Mouse (Mus musculus): Measurements from ENCODE around the gene Tmem159. TPM values are rescaled to one million over a fixed set of nuclear protein-coding genes. Genes with fewer than 3 reads are reported as not detected.
A peak's percentile ranks its signal among the peaks of the same experiment; 100 is the strongest.

Tmem159 gene
- polyA plus RNA-seq, 2 experiments, result 11.7 to 22.0 TPM

DNA sequence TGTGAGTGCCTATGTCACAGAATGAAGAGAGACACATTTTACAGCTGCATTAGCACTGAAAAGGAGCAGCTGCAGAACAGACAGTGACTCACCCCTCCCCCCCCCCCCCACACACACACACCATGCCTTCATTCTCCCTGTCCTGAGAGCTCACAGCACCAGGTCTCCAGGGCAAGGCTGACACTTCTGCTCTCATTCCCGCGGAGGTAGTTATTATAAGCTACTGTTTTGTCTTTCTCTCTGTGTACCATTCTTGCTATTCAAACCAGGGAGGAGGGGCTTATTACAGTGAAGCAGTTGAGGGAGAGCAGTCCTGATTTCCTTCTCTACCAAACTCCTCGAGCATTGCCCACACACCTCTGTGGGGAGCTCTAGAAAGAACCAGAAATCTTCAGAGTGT, 33.0 kb upstream of the Tmem159 start:
- no peak for TF ChIP-seq POLR2A (IDR thresholded peaks at IDR 0.05; ENCODE audit: borderline replicate concordance, extremely low read depth, insufficient read depth, insufficient read length)
- Histone ChIP-seq H3K4me2 (replicated peaks; ENCODE audit: low read depth, low read length, severe bottlenecking) (no peak overlapping the region), H3K4me1 (ENCODE audit: control insufficient read depth, insufficient read depth, low read length) (no peaks in the 10 kb centered on the region), H3K4me3 (replicated peaks; ENCODE audit: low read length) (no peak overlapping the region), H3K9me3 (ENCODE audit: control insufficient read depth, low read length) (no peaks in the 10 kb centered on the region), H3K27ac (replicated peaks; ENCODE audit: low read depth, low read length) (no peak overlapping the region), H3K9ac (ENCODE audit: low read depth, low read length, severe bottlenecking) (no peak overlapping the region), H3K27me3 (ENCODE audit: control insufficient read depth, insufficient read depth, low read length) (no peaks in the 10 kb centered on the region), H3K36me3 (ENCODE audit: control insufficient read depth, insufficient read depth, low read length) (no peaks in the 10 kb centered on the region)
- ATAC-seq (ENCODE audit: low FRiP score, low read depth), result 0 out of 2 replicates have a peak, but pooled peaks have one; percentile 41
- DNase-seq (ENCODE audit: low spot score), result no peak
- WGBS, result 40% methylated on average over 3 of the region's 3 CpGs

GRCm38 (mm10) chr7:120080177-120080576, 22.0 kb upstream of the Tmem159 start:
- no peak for ATAC-seq (ENCODE audit: low FRiP score, low read depth)
- 54% methylated on average over 3 of the region's 3 CpGs for WGBS
- TF ChIP-seq POLR2A (IDR thresholded peaks at IDR 0.05; ENCODE audit: borderline replicate concordance, extremely low read depth, insufficient read depth, insufficient read length), result no peak
- Histone ChIP-seq H3K4me1 (ENCODE audit: control insufficient read depth, insufficient read depth, low read length) (no peaks in the 10 kb centered on the region), H3K36me3 (ENCODE audit: control insufficient read depth, insufficient read depth, low read length) (no peaks in the 10 kb centered on the region), H3K27me3 (ENCODE audit: control insufficient read depth, insufficient read depth, low read length) (no peaks in the 10 kb centered on the region), H3K27ac (replicated peaks; ENCODE audit: low read depth, low read length) (no peak overlapping the region), H3K9ac (ENCODE audit: low read depth, low read length, severe bottlenecking) (no peak overlapping the region), H3K9me3 (ENCODE audit: control insufficient read depth, low read length) (no peaks in the 10 kb centered on the region), H3K4me3 (replicated peaks; ENCODE audit: low read length) (no peak overlapping the region), H3K4me2 (replicated peaks; ENCODE audit: low read depth, low read length, severe bottlenecking) (no peak overlapping the region)
- DNase-seq (ENCODE audit: low spot score), result no peak

- TF ChIP-seq POLR2A (IDR thresholded peaks at IDR 0.05; ENCODE audit: borderline replicate concordance, extremely low read depth, insufficient read depth, insufficient read length), result no peak
- no peaks in the 10 kb centered on the region for H3K36me3 ChIP-seq (ENCODE audit: control insufficient read depth, insufficient read depth, low read length)
- H3K27ac ChIP-seq (replicated peaks; ENCODE audit: low read depth, low read length), result no peak overlapping the region
- no peaks in the 10 kb centered on the region; the same call in 1 of the 2 replicates for H3K4me1 ChIP-seq (ENCODE audit: control insufficient read depth, insufficient read depth, low read length)
- H3K9ac ChIP-seq (ENCODE audit: low read depth, low read length, severe bottlenecking), result no peak overlapping the region
- no peaks in the 10 kb centered on the region for H3K9me3 ChIP-seq (ENCODE audit: control insufficient read depth, low read length)
- no peak overlapping the region for H3K4me2 ChIP-seq (replicated peaks; ENCODE audit: low read depth, low read length, severe bottlenecking)
- no peaks in the 10 kb centered on the region for H3K27me3 ChIP-seq (ENCODE audit: control insufficient read depth, insufficient read depth, low read length)
- WGBS, result 23% methylated on average over 5 of the region's 5 CpGs
- ATAC-seq (ENCODE audit: low FRiP score, low read depth) (no peak), DNase-seq (ENCODE audit: low spot score) (no peak)
- no peak overlapping the region for H3K4me3 ChIP-seq (replicated peaks; ENCODE audit: low read length)
Measured at GRCm38 (mm10) chr7:120093033-120093432, 9.1 kb upstream of the Tmem159 start.

DNA sequence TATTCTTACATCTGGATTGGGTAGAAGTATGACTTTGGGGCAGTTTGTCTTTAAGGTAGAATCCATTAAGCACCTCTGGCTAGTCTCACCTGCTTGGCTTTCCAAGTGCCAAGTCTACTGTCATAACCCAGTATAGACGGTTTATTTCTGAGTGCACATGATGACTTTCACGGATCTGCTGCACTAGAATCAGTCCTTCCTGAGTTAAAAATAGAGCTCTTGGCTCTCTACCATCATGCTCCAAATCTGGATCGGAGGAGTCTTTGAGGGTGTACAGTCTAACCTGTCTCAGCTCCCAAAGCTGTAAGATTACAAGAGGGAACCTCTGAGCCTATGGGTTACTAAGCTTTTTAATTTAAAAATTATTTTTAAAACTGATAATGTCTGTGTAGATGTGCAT, 7.9 kb upstream of the Tmem159 start:
- no peak for ATAC-seq (ENCODE audit: low FRiP score, low read depth)
- 87% methylated on average over 3 of the region's 3 CpGs for WGBS
- H3K9ac ChIP-seq (ENCODE audit: low read depth, low read length, severe bottlenecking), result no peak overlapping the region
- no peaks in the 10 kb centered on the region; the same call in 1 of the 2 replicates for H3K4me1 ChIP-seq (ENCODE audit: control insufficient read depth, insufficient read depth, low read length)
- no peak for DNase-seq (ENCODE audit: low spot score)
- no peaks in the 10 kb centered on the region for H3K36me3 ChIP-seq (ENCODE audit: control insufficient read depth, insufficient read depth, low read length)
- no peak overlapping the region for H3K4me3 ChIP-seq (replicated peaks; ENCODE audit: low read length)
- no peak for TF ChIP-seq POLR2A (IDR thresholded peaks at IDR 0.05; ENCODE audit: borderline replicate concordance, extremely low read depth, insufficient read depth, insufficient read length)
- no peaks in the 10 kb centered on the region for H3K27me3 ChIP-seq (ENCODE audit: control insufficient read depth, insufficient read depth, low read length)
- H3K9me3 ChIP-seq (ENCODE audit: control insufficient read depth, low read length), result no peaks in the 10 kb centered on the region
- no peak overlapping the region for H3K27ac ChIP-seq (replicated peaks; ENCODE audit: low read depth, low read length)
- H3K4me2 ChIP-seq (replicated peaks; ENCODE audit: low read depth, low read length, severe bottlenecking), result no peak overlapping the region

DNA sequence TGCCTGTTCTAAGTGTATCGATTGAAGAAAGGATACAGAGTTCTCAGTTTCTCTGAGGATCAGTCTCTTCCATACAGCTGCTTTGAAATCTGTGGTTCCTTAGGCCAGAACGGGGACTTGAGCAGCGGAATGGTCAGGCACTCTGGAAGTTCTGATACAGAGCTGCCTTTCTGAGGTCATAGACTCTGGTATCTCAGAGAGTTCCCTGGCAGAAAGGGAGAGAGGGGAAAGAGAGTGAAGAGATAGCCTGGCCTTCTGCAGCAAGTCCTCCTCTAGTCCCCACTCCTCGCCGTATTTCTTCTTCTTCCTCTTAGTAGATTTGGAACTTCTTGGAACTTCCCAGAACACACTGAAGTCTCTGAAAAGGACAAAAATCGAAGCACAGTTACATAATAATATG, 7.0 kb upstream of the Tmem159 start, which contains the start of gene Dnah3:
Gene Dnah3, minus strand, starts transcription at position 101 of the 400 bp plus-strand sequence.
- Histone ChIP-seq H3K4me3 (replicated peaks; ENCODE audit: low read length) (no peak within 1 kb of the TSS), H3K4me2 (replicated peaks; ENCODE audit: low read depth, low read length, severe bottlenecking) (no peak within 1 kb of the TSS), H3K27me3 (ENCODE audit: control insufficient read depth, insufficient read depth, low read length) (no peaks in the 10 kb centered on the region), H3K27ac (replicated peaks; ENCODE audit: low read depth, low read length) (no peak within 1 kb of the TSS), H3K36me3 (ENCODE audit: control insufficient read depth, insufficient read depth, low read length) (no peaks in the 10 kb centered on the region), H3K9me3 (ENCODE audit: control insufficient read depth, low read length) (no peaks in the 10 kb centered on the region), H3K4me1 (ENCODE audit: control insufficient read depth, insufficient read depth, low read length) (no peaks in the 10 kb centered on the region; the same call in 1 of the 2 replicates), H3K9ac (ENCODE audit: low read depth, low read length, severe bottlenecking) (no peak within 1 kb of the TSS)
- ATAC-seq (ENCODE audit: low FRiP score, low read depth), result no peak
- 82% methylated on average over 6 of the region's 6 CpGs for WGBS
- no peak for TF ChIP-seq POLR2A (IDR thresholded peaks at IDR 0.05; ENCODE audit: borderline replicate concordance, extremely low read depth, insufficient read depth, insufficient read length)
- no peak for DNase-seq (ENCODE audit: low spot score)

- no peak overlapping the region for H3K4me3 ChIP-seq (replicated peaks; ENCODE audit: low read length)
- no peak overlapping the region for H3K27ac ChIP-seq (replicated peaks; ENCODE audit: low read depth, low read length)
- DNase-seq (ENCODE audit: low spot score) (peak; percentile 64), ATAC-seq (ENCODE audit: low FRiP score, low read depth) (0 out of 2 replicates have a peak, but pooled peaks have one; percentile 27)
- no peaks in the 10 kb centered on the region for H3K9me3 ChIP-seq (ENCODE audit: control insufficient read depth, low read length)
- no peak overlapping the region for H3K4me2 ChIP-seq (replicated peaks; ENCODE audit: low read depth, low read length, severe bottlenecking)
- H3K4me1 ChIP-seq (ENCODE audit: control insufficient read depth, insufficient read depth, low read length), result no peaks in the 10 kb centered on the region; the same call in 1 of the 2 replicates
- H3K27me3 ChIP-seq (ENCODE audit: control insufficient read depth, insufficient read depth, low read length), result no peaks in the 10 kb centered on the region
- H3K9ac ChIP-seq (ENCODE audit: low read depth, low read length, severe bottlenecking), result no peak overlapping the region
- no peak for TF ChIP-seq POLR2A (IDR thresholded peaks at IDR 0.05; ENCODE audit: borderline replicate concordance, extremely low read depth, insufficient read depth, insufficient read length)
- 5% methylated on average over 7 of the region's 7 CpGs for WGBS
- no peaks in the 10 kb centered on the region for H3K36me3 ChIP-seq (ENCODE audit: control insufficient read depth, insufficient read depth, low read length)
Measured at GRCm38 (mm10) chr7:120097845-120098244, 4.3 kb upstream of the Tmem159 start.

All from limb, embryonic 14.5 days (tissue).